In genomic region chr7:66187581-66188231, GRCm38 (mm10) we compare ENCODE assay signal across 9 mouse cellular contexts.
A peak's percentile ranks its signal among the peaks of the same experiment; 100 is the strongest.
DNase-seq lines count a peak whose midpoint lies in the region; ATAC-seq lines count a peak whose summit lies in the region.
"Had no signal": no experiment of that assay in that cellular context is flagged by ENCODE, and none has a peak within 500 bp of the region (broad histone marks: within the 10 kb centered on the region; RNA-seq: fewer than 3 reads in every experiment).

No protein-coding gene starts in this region.

- 0 out of 2 replicates have a peak overlapping the region, but pooled peaks have one; percentile 13 for H3K9ac ChIP-seq in heart, embryonic 12.5 days
- peak overlapping the region; percentile 24 for H3K9ac ChIP-seq in liver, embryonic 13.5 days
- H3K9ac ChIP-seq: lung, embryonic 15.5 days had no signal

- DNase-seq in heart, postnatal 25 days (ENCODE audit: low spot score) = no peak
- DNase-seq in A20 (ENCODE audit: low read depth, low spot score) = peak; percentile 70
- DNase-seq in MN1 (ENCODE audit: low spot score) = peak; percentile 76
- DNase-seq in liver, embryonic 13.5 days = peak; percentile 69
- DNase-seq in kidney, postnatal 14 days = no peak
- no peak for DNase-seq in frontal cortex, postnatal 14 days (ENCODE audit: low spot score in 2 of 2)
- DNase-seq: kidney, postnatal 4 days had no signal

- H3K9me3 ChIP-seq in heart, embryonic 12.5 days (replicated peaks) = no peaks in the 10 kb centered on the region
- H3K9me3 ChIP-seq in liver, embryonic 13.5 days (replicated peaks) = no peaks in the 10 kb centered on the region
- H3K9me3 ChIP-seq: lung, embryonic 15.5 days had no signal

- no peaks in the 10 kb centered on the region for H3K27me3 ChIP-seq in heart, embryonic 12.5 days (replicated peaks)
- no peaks in the 10 kb centered on the region for H3K27me3 ChIP-seq in liver, embryonic 13.5 days
- H3K27me3 ChIP-seq: lung, embryonic 15.5 days had no signal

- intact Hi-C loops in heart, postnatal 25 days (cut with DNase I) = no loop called here

- peak; percentile 60; the same call in 1 of the 2 replicates for ATAC-seq in heart, embryonic 12.5 days (ENCODE audit: insufficient number of reproducible peaks, low FRiP score)
- ATAC-seq in liver, embryonic 13.5 days (ENCODE audit: low read depth) = peak; percentile 92

- no peak overlapping the region for H3K4me3 ChIP-seq in heart, embryonic 12.5 days
- no peak overlapping the region for H3K4me3 ChIP-seq in liver, embryonic 13.5 days (replicated peaks)
- H3K4me3 ChIP-seq: lung, embryonic 15.5 days had no signal

- WGBS in heart, embryonic 12.5 days = 22% methylated on average over 4 of the region's 4 CpGs
- WGBS in liver, embryonic 13.5 days (ENCODE audit: insufficient replicate concordance) = 17% methylated on average over 4 of the region's 4 CpGs

- 0 out of 2 replicates have a peak overlapping the region, but pooled peaks have one; percentile 0 for H3K27ac ChIP-seq in heart, embryonic 12.5 days (ENCODE audit: poor library complexity, severe bottlenecking)
- peak overlapping the region; percentile 72 for H3K27ac ChIP-seq in liver, embryonic 13.5 days
- H3K27ac ChIP-seq: lung, embryonic 15.5 days had no signal

- H3K4me1 ChIP-seq in heart, embryonic 12.5 days (replicated peaks) = peaks cover 12% of the 10 kb centered on the region
- H3K4me1 ChIP-seq in liver, embryonic 13.5 days (replicated peaks) = peaks cover 70% of the 10 kb centered on the region

- no peak overlapping the region for H3K4me2 ChIP-seq in heart, embryonic 12.5 days
- peak overlapping the region; percentile 0 for H3K4me2 ChIP-seq in liver, embryonic 13.5 days
- H3K4me2 ChIP-seq: lung, embryonic 15.5 days had no signal

- H3K36me3 ChIP-seq in heart, embryonic 12.5 days = no peaks in the 10 kb centered on the region
- no peaks in the 10 kb centered on the region for H3K36me3 ChIP-seq in liver, embryonic 13.5 days
- H3K36me3 ChIP-seq: lung, embryonic 15.5 days had no signal

Comparison
In these comparisons a context has a peak if more than half of its experiments do, and no peak if none do; other contexts are left out.
1. DNase-seq: peak in A20 (single experiment), MN1 (single experiment) and liver, embryonic 13.5 days (single experiment); none in heart, postnatal 25 days (single experiment), kidney, postnatal 14 days (single experiment) and frontal cortex, postnatal 14 days (0 of 2).